Mouse (Mus musculus) adrenal gland, adult (tissue): ENCODE measurements at regions not wholly inside any gene's neighbourhood (a gene's known extent, or its start where the extent isn't known, plus 50 kb on each side); places are given as distances from the start of the nearest gene placed in this dataset.

Experiments
- DNase-seq, 2 experiments: peaks; one replicate each; pipeline ENCODE4 v3.0.0; 2022 to 2023; ENCODE audit warnings: low spot score in 1 of 2; ENCODE audit not compliant: inconsistent age in 2 of 2

DNA sequence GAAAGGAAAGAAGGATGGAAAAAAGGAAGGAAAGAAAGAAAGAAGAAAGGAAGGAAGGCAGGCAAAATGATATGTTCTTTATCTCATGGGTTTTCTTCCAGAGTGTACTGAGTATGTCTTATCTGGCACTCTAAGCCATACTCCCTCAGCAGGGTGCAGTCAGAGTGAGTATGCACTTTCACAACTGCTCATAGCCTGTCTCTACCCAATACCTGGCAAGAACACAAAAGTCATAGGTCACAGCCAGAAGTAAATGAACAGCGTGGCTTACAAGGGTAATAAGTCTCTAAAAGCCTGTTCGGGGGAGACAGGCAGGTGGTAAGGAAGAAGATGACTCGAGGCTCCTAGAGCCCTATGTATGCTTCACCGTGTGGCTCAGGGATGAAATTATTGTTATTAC, 587.9 kb downstream of the Tmem182 start:
- no peak for DNase-seq

DNA sequence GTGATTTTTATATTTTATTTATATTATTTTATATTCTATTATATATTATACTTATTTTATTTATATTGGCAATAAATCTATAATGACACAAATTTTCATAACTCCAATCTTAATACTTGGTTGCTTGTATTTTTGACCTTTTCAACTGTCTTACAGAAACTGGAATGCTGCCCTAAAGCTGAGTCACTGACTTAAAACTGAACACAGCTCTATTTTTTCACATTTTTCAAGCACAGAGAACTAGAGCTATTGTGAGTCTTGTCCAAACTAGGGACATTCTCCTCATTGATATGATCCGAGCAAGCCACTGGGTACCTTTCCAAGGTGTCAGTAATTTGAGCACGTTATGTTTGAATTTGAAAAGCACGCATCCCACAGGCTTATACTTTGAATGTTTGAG, 589.7 kb downstream of the Tmem182 start:
- peak; percentile 21 to 80 for DNase-seq

- no peak for DNase-seq
Measured at GRCm38 (mm10) chr1:41410533-41410932, 605.1 kb downstream of the Tmem182 start.

GRCm38 (mm10) chr1:41411641-41412040, 606.2 kb downstream of the Tmem182 start:
- DNase-seq: no peak

GRCm38 (mm10) chr1:41412078-41412477, 606.7 kb downstream of the Tmem182 start:
- no peak for DNase-seq

- DNase-seq: no peak
Measured at GRCm38 (mm10) chr1:41420489-41421327, 615.3 kb downstream of the Tmem182 start.

DNA sequence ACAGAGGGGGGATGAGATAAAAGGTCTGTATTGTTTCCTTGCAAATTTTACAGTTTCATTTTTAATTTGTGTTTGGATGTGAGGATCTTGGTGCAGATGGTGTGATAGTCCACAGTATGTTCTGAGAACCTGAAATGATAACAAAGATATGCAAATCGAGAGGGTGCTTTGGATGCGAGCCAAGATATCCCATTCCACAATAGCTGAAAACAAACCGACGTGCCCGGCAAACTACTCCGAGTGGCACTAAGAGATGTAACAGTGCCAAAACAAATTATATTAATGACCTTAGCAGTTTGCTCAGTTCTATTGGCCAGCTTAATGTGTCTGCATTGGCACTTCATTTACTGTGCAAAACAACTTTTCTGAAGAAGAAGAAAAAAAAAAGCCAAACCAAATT, 622.5 kb downstream of the Tmem182 start:
- no peak for DNase-seq

DNA sequence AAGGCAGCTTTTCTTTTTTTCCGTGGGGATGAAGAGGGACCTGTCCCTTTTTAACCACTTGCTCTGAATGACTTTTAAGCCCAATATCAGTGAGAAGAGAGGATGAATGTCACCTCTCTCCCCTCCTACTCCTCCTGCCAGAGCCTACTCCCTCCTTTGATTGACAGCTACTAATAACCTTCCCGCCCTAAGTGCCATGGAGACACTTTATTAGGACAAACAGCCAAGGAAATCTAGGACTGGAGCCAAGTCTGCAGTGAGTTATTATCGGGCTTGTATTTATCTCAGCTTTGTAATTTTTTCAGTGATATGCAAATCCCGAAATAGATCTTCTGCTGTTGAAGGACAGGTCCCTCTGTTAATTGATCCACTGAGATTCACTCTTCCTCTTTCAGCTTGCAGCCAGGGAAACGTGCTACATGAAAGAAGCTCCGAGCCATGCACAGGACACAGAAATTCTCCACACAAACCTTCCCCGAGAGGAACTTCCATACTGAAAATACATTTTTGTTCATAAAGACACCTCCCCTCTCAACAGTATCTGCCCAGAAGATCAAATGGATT, 625.8 kb downstream of the Tmem182 start:
- DNase-seq: peak in 1 of 2 experiments; percentile 24

DNA sequence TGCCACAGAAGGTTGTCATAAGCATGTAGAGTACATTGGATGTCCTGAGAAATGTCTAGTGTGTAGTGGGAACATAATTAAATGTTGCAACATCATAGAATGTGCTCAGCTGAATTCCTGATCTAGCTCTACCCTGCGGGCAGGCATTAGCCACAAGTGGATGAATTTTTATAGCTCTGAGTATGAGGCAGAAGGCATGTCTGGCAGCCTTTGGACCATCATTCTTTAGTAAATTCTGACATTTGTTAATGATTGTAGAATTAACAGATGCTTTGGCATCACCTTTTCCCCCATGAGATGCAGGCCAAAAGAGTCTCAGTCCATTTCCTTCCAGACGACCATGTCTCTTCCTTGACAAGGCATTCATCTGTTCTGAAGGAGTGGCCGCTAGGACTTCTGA, 630.0 kb downstream of the Tmem182 start:
- DNase-seq: no peak

GRCm38 (mm10) chr1:41449972-41450371, 644.6 kb downstream of the Tmem182 start:
- no peak for DNase-seq
